Mouse (Mus musculus) lung, adult 18-20 months (tissue): ENCODE results near the gene Bmper.

ENCODE experiments used
- DNase-seq, 2 experiments: peaks; one replicate each; pipeline ENCODE4 v3.0.0; 2022; ENCODE audit warnings: mixed read lengths in 2 of 2

Gene Bmper

DNA sequence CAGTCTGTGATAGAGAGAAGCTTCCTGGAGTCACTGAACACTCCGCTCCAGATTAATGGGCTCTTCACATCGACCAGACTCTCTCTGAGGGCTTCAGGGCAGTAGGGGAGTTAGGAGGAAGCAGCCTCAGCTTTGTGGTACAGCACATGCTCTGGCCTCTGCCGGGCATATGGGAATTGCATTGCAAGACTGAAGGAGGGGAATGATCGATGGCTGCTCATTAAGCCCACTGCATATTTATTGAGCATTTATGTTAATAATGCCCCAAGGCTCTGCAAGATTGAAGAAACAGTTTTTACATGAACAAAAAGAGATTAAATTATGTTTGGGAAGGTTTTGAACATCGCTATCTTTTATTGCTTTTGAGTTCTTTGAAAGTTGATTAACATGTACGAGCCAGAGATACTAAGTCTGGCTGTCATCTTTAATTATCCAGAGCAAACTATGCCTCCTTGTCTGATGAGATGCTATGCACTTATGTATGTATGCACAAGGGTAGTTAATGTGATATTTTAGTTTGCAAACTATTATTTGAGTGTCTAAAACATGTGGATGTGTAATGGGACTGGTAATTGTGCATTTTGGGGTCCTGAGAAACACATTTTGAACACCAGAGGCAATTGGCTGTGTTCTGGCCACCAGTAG lies 13.9 kb downstream of the Bmper start:
- no peak for DNase-seq

GRCm38 (mm10) chr9:23239011-23239410 lies 16.1 kb downstream of the Bmper start:
- DNase-seq = no peak

GRCm38 (mm10) chr9:23242911-23243310 lies 20.0 kb downstream of the Bmper start:
- peak in 1 of 2 experiments; percentile 19 for DNase-seq

GRCm38 (mm10) chr9:23243869-23244268 lies 21.0 kb downstream of the Bmper start:
- no peak for DNase-seq

- no peak for DNase-seq
These were observed 23.5 kb downstream of the Bmper start for GRCm38 (mm10) chr9:23246389-23246788.

GRCm38 (mm10) chr9:23250026-23250425 lies 27.1 kb downstream of the Bmper start:
- DNase-seq = peak; percentile 56 to 67

DNA sequence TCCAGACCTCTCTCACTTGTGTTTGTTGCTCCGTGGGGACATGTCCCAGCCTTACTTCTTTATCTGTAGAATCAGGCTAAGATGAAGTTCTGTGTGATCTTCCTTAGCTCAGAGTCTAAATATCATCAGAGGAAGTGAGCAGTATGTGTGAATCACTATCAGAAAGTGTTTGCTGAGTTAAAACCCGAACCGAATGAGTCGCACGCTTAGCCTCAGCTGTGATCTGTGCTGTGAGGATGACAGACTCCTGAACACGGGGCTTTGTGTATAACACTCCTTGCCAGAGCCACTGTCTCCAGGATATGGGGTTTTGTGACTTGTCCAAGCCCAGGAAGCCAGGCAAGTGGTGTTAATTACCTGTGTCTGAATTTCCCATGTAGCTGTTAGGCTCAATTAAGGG lies 28.1 kb downstream of the Bmper start:
- no peak for DNase-seq

GRCm38 (mm10) chr9:23253624-23254023 lies 30.7 kb downstream of the Bmper start:
- no peak for DNase-seq

DNA sequence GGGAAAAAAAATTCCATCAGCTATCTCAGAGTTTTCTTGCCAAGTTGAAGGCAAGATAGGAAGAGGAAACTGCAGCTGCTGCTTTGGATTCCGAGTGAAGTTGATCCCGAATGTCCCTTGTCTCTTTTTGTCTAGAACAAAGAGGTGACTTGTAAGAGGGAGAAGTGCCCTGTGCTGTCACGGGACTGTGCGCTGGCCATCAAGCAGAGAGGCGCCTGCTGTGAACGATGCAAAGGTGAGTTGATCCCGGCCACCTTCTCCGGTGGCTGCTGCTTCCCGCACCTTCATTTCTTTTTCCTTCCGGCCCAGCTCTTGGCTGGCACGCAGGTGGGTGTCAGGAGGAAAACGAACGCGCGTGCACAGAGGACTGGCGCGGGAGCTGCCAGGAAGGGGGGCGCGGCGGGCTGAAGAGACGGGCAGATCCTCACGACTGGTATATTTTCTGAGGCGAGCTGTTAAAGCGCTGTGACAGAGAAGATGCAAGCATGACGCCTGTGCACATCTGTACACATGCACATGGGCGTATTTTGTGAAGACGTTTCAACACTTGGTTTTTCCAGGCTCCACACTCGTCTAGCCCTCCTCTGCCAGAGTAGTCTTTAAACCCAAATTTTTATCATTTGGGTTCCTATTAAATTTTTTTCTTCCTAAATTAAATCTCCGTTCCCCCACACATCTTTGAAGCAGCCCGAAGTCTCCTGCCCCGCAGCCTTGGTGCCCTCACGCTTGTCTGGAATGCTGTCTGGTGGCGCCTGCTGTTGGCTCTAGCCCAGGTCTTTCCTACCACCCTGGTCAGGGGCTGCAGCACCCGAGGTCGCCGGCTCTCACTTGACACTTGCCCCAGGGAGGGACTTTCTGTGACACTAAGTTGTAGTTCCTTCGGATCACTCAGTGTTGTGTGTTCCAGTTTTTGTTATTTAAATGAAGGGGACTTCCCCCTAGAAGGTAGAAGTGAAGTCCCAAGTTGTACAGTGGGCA lies 31.6 kb downstream of the Bmper start:
- no peak for DNase-seq

DNA sequence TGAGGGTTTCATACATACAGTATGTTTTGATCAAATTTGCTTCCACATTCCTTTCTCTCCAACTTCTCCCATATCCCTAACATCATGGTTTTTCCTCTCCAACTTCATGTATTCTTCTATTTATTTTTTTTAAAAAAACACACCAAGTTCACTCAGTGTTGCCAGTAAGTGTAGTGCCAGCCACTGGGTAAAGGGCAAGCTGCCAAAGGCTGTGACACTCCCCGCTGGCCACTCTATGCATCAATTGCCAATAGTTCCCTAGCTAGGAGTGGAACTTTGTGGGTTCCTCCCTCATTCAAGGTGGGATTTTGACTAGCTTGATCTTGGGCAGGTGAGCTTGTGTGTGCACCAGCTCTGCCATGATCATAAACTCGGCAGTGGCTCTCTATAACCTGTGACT lies 33.0 kb downstream of the Bmper start:
- DNase-seq = no peak

GRCm38 (mm10) chr9:23256576-23256975 lies 33.7 kb downstream of the Bmper start:
- no peak for DNase-seq

DNA sequence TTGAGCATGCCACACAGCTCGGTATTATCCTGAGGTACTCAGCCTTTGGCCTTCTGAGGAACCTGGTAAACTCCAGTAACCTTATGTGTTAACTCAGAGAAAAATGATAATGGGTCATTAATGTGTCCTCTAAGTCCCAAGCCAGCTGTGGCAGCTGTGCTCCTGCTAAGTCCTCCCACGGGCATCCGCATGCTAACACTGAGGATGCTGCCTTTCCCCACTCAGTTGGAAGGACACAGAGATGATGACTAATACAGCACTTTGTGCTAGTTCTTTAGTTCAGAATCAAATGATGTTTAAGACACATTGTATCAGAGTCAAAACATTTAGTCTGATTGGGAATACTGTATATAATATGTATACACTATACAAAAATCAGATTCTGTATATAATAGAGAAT lies 39.0 kb downstream of the Bmper start:
- DNase-seq = no peak

- no peak for DNase-seq
These were observed 40.0 kb downstream of the Bmper start for GRCm38 (mm10) chr9:23262851-23263250.

DNA sequence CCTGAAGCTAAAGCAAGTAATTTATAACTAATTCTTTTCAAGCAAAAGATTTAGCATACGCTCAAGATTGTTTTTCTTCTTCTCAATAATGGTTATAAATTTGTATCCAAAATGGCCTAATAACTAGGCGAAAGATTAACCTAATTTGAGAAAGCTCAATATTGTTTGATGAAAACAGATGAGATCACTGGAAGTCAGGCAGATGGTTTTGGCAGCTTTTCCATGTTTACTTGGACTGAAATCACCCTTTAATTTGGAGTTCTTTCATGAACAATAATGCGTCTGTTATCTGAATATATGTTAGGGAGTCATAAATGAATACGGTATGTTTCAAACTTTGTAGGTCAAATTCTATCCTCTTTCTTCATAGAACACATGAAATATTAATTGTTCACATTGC lies 41.6 kb downstream of the Bmper start:
- no peak for DNase-seq

DNA sequence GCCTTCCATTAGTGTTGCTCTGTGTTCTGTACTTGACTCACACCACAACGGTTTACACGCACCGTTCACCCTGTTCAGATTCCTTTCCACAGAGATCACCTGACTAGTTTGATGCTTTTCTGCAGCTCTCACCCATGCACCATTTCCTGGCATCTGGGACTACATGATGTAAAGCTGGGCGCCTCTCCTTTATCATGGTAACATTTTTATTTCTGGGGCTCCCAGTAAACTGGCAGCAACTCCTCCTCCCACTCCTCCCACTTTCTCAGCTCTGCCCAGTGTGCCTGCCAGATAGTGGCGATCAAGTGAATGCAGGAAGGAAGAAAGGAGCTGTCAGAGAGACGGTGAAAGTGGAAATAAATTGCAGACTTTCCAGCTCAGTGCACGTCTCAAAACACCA lies 45.7 kb downstream of the Bmper start:
- DNase-seq = no peak

DNA sequence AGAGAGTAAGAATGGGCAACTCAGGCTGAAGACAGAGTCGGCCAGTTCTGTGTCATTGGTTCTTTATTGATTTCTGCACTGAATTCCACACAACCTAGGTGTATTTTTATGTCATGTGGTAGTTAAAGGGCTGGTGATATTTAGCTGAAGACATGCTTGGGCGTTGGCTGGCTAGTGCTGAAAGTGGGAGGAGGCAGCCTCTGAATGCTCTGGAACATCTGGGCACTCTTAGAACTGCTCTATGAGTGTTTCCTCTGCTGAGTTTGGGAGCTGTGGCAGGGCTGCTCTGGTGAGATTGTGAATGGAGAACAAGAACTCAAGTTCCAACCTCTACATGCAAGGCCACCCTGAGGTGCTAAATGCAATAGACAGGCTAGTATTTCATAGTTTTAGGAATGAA lies 46.2 kb downstream of the Bmper start:
- DNase-seq = no peak

DNA sequence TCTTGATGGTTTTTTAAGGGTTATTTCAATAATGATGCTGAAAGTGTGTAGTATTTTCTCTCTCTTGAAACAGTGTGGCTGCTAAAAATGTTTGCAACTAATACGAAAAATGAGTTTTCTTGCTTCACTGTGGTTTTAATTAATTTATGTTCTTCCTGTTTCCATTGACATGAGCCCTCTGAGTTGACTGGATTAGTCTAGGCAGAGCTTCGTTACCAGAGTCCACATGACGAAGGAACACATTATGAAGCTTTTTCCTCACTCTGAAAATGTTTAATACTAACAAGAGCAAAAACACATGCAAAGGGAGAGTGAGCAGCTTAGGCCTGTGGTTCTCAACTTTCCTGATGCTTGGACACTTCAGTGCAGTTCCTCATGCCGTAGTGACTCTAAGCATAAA lies 53.4 kb downstream of the Bmper start:
- DNase-seq = no peak

DNA sequence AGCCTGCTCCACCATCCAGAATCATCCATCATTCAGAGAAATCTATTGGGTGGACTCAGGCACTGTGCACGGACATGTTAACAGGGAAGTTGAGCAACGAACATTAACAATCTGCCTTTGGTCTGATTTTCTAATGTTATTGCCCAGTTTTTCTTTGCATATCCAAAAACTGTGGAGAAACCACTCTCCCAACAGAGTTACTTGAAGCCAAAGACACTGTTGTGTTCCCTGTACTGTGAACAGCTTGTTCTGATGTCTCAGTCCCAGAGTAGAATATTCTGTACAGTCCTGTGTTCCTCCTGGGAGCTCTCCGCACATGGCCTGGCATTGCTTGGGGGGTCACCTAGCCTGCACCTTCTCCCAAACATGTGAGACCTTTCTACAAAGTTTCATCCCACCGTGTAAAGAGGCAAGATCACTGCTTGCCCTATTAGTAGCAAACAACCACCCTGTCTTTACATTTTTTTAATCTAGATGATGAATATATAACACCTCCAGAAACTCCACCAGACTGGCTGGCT lies 62.1 kb downstream of the Bmper start:
- no peak for DNase-seq

DNA sequence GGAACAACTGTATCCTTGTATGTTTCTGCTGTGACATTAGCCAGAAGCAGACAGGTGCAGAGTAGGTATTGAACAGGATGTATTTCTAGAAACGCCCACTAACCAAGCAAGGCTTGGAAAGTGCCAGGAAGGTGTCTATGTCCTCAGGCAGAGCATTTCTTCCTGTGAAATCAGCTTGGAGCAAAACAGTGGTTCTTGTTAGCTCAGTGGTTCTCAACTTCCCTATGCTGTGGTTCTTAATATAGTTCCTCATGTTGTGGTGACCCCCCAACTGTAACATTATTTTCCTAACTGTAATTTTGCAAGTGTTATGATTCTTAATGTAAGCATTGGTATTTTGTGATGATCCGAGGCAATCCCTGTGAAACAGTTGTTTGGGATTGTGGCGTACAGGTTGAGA lies 70.7 kb downstream of the Bmper start:
- no peak for DNase-seq

- no peak for DNase-seq
These were observed 72.7 kb downstream of the Bmper start for GRCm38 (mm10) chr9:23295569-23295968.

GRCm38 (mm10) chr9:23297491-23298170 lies 74.8 kb downstream of the Bmper start:
- no peak for DNase-seq

DNA sequence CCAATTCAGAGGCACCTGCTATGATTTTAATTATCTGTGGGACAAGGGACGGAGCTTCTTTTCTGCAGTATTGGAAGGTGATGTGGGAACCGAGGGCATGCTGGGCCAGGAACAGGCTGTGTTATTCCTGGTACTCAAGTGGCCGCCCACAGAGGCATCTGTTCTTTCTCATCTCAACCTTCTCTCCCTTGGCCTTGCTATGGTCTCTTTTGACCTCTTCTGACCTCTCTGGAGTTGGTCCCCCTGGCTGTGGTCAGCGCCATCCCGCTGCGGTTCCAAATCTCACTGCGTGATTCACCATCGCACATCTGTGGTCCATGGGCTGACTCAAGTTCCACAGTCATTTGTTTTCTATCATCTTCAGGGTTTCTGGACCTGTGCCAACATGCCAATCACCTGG lies 77.5 kb downstream of the Bmper start:
- no peak for DNase-seq

DNA sequence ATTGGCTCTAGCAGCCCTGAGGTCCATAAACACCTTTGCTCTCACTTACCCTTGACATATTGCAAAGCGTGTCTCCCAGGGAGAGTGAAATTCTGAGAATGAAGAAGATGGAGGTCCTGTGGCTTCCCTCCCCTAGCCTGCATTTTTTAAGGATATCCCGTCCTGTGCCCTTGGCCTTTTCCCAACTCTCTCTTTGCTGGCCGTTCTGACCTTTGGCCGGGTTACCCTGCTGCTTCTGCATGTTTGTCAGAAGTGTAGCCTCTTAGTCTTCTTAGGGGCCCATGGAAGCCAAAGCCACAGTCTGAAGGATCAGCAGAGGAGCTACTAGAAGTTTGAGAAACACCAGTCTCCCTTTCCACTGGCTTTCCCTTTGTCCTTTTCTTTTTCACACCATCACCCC lies 82.8 kb downstream of the Bmper start:
- DNase-seq = peak; percentile 9 to 23
